Mouse (Mus musculus) kidney, postnatal 14 days (tissue): ENCODE data around the gene Hrh2.

Experiments used
- DNase-seq: peaks from one replicate; pipeline ENCODE4 v3.0.0; 2022; ENCODE audit warnings: mixed read lengths

The Hrh2 gene

GRCm38 (mm10) chr13:54192021-54192481 lies at the start of gene Hrh2:
Gene Hrh2, plus strand, starts transcription at chr13:54192129.
- no peak for DNase-seq

- DNase-seq = no peak
These were observed 48.1 kb upstream of the Hrh2 start for GRCm38 (mm10) chr13:54143788-54144187.

DNA sequence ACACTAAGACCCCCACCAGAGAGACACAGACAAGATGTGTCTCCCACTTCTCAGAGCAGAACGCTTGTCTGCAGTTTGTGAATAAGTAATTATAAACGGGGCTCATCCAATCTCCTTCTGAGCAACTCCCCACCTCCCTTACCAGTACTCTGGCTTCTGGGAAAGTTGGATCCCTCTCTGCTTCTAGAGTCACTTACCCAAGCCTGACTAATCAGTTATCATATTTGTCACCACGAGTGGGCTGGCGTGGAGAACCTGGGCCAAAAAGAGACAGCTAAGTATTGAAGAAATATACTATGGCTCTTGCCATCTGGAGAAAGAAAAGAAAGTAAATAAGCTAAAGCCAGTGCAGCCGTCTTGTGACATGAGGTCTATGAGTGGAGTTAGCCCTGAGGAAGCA lies 47.3 kb upstream of the Hrh2 start:
- DNase-seq = no peak

DNA sequence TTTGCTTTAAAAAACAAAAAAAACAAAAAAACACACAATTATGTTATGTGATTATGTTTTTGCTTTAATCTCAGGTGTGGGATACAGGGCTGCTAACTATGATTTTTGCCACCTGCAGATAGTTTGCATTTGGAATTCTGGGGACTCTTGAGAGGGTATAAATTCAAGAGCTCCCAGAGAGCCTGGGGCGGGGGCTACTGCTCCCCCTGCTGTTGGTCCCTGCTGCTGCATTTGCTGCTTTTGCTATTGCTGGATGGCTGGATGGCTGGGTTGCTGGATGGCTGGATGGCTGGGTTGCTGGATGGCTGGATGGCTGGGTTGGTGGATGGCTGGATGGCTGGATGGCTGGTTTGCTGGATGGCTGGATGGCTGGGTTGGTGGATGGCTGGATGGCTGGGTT lies 44.6 kb upstream of the Hrh2 start:
- no peak for DNase-seq

DNA sequence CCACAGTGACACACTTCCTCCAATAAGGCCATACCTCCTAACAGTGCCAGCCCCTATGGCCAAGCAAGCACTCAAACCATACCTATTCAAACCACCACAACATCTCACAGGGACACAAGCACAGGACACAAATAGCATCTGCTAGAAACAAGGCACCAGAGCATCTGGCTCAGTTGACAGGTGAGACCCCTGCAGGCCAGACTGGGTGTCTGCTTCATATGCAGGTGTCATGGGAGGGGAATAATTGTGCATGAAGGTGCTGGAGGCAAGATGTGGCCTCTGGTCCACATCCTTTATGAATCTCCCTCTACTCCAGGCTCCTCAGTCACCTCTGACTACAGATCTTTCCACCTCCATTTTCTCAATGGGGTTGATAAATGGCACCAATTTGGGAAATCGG lies 39.5 kb upstream of the Hrh2 start:
- no peak for DNase-seq

DNA sequence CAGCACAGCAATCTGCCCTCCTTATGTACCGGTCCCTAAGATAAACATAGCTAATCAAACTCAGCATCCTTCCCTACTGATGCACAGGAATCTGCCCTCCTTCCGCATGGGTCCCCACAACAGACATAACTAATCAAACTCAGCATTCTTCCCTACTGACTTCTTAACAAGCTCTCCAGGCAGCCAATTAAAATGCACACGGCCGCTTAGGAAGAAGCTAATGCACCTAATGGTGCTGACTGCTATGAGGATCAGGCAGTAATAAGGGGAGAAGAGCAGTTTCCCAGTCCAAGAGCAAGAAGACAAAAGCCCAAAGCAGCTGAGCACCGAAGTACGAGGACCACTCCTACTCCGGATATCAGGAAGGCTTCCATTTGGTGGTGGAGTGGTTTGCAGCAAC lies 39.0 kb upstream of the Hrh2 start:
- DNase-seq = no peak

GRCm38 (mm10) chr13:54153672-54154218 lies 38.2 kb upstream of the Hrh2 start:
- DNase-seq = no peak

DNA sequence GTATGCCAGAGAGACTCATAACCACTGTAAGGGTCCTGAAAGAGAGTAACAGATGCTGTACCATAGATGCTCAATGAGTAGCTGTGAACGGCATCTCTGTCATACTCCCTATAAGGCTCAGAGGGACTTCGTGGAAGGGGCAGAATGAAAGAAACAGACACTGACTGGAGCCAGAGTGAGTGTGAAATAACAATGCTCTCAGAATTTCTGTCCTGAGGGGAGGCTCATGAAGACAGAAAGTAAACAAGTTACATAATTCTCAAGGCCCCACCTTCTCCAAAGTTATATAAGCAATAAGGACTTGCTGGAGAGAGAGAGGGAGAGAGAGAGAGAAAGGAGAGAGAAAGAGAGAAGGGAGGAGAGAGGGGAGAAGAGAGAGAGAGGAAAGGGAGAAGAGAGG lies 36.1 kb upstream of the Hrh2 start:
- DNase-seq = no peak

GRCm38 (mm10) chr13:54159256-54159655 lies 32.7 kb upstream of the Hrh2 start:
- DNase-seq = no peak

DNA sequence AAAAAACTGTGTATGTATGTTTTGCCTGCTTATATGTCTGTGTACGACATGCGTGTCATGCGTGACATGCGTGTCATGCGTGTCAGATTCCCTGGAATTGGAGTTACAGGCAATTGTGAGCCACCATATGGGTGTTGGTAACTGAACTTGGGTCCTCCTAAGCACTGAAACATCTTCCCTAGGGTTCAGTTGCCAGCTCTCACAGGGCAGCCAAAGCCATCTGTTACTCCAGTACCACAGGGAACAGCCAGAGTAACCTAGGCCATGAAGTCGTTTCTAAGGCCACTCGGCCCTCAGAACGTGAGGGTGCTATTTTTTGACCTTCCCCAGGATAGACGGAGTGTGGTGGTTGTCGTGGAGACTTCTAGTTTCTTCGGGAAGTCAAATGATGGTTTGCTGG lies 32.2 kb upstream of the Hrh2 start:
- DNase-seq = no peak

GRCm38 (mm10) chr13:54160546-54160945 lies 31.4 kb upstream of the Hrh2 start:
- no peak for DNase-seq

GRCm38 (mm10) chr13:54161514-54161913 lies 30.4 kb upstream of the Hrh2 start:
- no peak for DNase-seq

GRCm38 (mm10) chr13:54163363-54163762 lies 28.6 kb upstream of the Hrh2 start:
- DNase-seq = no peak

DNA sequence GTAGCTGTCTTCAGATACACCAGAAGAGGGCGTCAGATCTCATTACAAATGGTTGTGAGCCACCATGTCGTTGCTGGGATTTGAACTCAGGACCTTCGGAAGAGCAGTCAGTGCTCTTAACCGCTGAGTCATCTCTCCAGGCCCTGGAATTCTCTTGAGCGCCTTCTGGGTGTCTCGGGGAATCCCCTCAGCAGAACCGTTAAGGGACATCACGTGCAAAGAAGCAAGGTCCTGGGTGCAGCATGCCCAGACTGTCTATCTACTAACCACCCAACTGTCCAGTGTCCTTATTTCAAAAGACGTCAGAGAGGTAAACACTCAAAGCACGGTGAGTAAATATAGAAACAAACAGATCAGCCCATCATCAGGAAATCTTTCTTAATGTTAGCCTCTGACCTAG lies 27.5 kb upstream of the Hrh2 start:
- no peak for DNase-seq

- no peak for DNase-seq
These were observed 26.9 kb upstream of the Hrh2 start for GRCm38 (mm10) chr13:54165066-54165465.

- DNase-seq = no peak
These were observed 26.2 kb upstream of the Hrh2 start for GRCm38 (mm10) chr13:54165765-54166164.

DNA sequence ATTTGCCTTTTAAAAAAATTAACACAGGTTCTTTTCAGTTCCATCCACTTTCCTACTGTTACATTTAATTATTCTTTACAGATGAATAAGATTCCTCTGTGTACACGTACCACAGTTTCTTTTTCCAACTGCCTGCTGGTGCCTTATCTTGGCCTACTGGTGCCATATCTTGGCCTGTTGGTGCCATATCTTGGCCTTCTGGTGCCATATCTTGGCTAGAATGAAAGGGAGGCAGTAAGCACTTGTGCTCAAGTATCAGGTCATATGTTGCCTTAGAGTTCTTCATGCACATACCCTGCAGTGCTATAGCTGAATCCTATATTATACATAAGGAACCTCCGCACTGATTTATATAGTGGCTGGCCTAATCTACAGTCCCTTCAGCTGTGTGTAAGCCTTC lies 24.9 kb upstream of the Hrh2 start:
- no peak for DNase-seq

DNA sequence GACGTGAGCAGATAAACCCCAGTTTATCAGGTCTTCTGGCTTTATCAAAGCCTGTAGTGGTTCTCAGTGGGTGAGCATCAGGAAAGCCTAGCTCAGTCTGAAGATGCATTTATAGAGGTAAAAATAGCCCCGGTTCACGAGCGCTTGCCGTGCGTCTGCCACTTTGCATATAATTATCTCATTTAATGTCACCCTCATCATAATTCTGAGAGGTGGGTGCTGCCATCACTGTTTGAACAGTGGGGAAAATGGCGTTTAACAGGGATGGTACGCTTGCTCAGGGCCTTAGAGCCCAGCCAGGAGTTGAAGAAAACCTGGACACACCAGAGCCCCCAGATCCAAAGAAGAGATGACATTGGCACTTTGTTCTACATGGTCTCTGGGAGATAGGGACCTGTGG lies 23.3 kb upstream of the Hrh2 start:
- DNase-seq = no peak

- no peak for DNase-seq
These were observed 21.6 kb upstream of the Hrh2 start for GRCm38 (mm10) chr13:54170288-54170687.

- DNase-seq = no peak
These were observed 20.6 kb upstream of the Hrh2 start for GRCm38 (mm10) chr13:54171346-54171745.

- DNase-seq = no peak
These were observed 20.2 kb upstream of the Hrh2 start for GRCm38 (mm10) chr13:54171761-54172160.

DNA sequence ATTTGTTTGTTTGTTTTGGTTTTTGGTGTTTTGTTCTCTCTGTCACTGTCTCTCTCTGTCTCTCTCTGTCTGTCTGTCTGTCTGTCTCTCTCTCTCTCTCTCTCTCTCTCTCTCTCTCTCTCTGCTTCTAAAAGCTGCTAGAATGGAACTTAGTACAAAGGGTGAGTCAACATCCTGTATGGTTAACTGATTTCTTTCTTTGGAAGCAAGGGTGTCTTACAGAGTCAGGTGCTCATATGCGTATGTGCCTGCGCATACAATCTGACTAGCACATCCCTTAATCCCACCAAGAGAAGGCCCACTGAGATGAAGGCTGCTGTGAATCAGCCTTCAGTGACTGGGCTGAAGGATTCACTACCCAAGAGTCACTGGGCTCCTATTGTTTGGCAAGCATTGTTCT lies 18.0 kb upstream of the Hrh2 start:
- DNase-seq = no peak

- DNase-seq = no peak
These were observed 17.2 kb upstream of the Hrh2 start for GRCm38 (mm10) chr13:54174703-54175102.

DNA sequence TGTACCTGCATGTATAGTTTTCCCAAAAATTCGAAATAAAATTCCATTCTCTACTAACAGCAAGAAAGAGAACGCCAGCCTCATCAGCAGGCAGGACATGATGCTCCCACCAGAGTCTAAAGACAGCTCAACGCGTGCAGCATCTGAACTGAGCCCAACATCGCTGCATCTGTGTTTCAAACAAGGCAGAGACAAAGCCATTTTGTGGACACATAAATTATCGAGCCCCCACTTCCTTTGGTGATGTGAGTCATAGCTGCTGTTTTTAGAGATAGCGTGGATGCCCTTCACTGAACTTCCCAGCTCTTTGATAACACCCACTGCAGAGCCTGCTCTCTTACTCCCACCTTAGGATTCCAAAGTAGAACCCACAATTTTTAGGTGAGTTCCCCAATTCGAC lies 16.5 kb upstream of the Hrh2 start:
- no peak for DNase-seq

DNA sequence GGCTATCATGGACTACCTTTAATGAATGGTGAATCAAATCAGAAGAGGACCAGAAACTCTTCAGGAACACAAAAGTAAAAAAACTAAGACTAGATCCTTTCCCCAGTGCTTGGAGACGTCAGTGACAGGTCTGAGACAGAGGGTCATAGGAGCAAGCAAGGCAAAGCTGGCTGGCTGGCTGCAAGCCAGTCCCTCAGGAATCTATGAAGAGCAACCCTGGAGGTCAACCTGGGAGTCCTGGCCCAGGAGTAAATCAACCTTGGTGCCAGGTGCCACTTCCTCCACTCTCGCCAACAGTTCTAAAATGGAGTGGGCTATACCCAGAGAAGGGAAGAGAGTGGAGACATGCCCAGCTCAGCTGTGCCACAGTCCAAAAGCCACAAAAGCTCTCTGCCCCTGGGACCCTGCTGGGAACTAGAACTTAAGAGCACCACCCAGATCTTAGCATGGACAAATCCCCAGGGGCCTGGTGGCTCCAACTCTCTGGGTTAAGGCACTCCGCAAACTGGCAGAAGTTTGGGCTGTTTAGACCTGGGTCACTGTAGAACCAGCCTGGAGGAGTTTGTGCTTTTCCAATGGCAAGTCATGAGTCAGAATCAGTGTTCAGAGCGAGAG lies 15.4 kb upstream of the Hrh2 start:
- DNase-seq = peak; percentile 5
